Mouse (Mus musculus): ENCODE measurements around the gene Mmp19.

The Mmp19 gene

GRCm38 (mm10) chr10:128790398-128791124, at the start of gene Mmp19:
Mmp19 (plus strand) TSS chr10:128790910.
- peak in 1 of 2 experiments; percentile 50 for DNase-seq (ENCODE audit: low spot score in 2 of 2)

- DNase-seq (ENCODE audit: low spot score in 2 of 2): no peak
Measured at GRCm38 (mm10) chr10:128742616-128743015, 48.1 kb upstream of the Mmp19 start.

GRCm38 (mm10) chr10:128743235-128743634, 47.5 kb upstream of the Mmp19 start:
- peak; percentile 13 to 27 for DNase-seq (ENCODE audit: low spot score in 2 of 2)

GRCm38 (mm10) chr10:128743791-128744191, 46.9 kb upstream of the Mmp19 start:
- DNase-seq (ENCODE audit: low spot score in 2 of 2): peak; percentile 74 to 75

- DNase-seq (ENCODE audit: low spot score in 2 of 2): no peak
Measured at GRCm38 (mm10) chr10:128744211-128744610, 46.5 kb upstream of the Mmp19 start.

GRCm38 (mm10) chr10:128744680-128745601, 45.8 kb upstream of the Mmp19 start, which contains the start of gene Dgka:
Dgka (minus strand) TSS chr10:128744855.
- peak; percentile 13 to 21 for DNase-seq (ENCODE audit: low spot score in 2 of 2)

GRCm38 (mm10) chr10:128745946-128746613, 44.6 kb upstream of the Mmp19 start:
- DNase-seq (ENCODE audit: low spot score in 2 of 2): peak; percentile 37 to 72

- no peak for DNase-seq (ENCODE audit: low spot score in 2 of 2)
Measured at GRCm38 (mm10) chr10:128746972-128747645, 43.6 kb upstream of the Mmp19 start.

- DNase-seq (ENCODE audit: low spot score in 2 of 2): peak; percentile 85 to 89
Measured at GRCm38 (mm10) chr10:128747646-128748251, 43.0 kb upstream of the Mmp19 start, which contains the start of gene Pym1. Pym1 (plus strand) TSS chr10:128747889.

GRCm38 (mm10) chr10:128748252-128748864, 42.4 kb upstream of the Mmp19 start:
- DNase-seq (ENCODE audit: low spot score in 2 of 2): peak; percentile 74 to 78

GRCm38 (mm10) chr10:128772895-128773294, 17.8 kb upstream of the Mmp19 start:
- DNase-seq (ENCODE audit: low spot score in 2 of 2): no peak

GRCm38 (mm10) chr10:128773685-128774084, 17.0 kb upstream of the Mmp19 start:
- DNase-seq (ENCODE audit: low spot score in 2 of 2): no peak

GRCm38 (mm10) chr10:128778441-128778840, 12.3 kb upstream of the Mmp19 start:
- no peak for DNase-seq (ENCODE audit: low spot score in 2 of 2)

- peak; percentile 93 to 94 for DNase-seq (ENCODE audit: low spot score in 2 of 2)
Measured at GRCm38 (mm10) chr10:128779011-128779795, 11.5 kb upstream of the Mmp19 start.

GRCm38 (mm10) chr10:128780200-128780599, 10.5 kb upstream of the Mmp19 start:
- no peak for DNase-seq (ENCODE audit: low spot score in 2 of 2)

- no peak for DNase-seq (ENCODE audit: low spot score in 2 of 2)
Measured at GRCm38 (mm10) chr10:128792041-128792440, 1.3 kb downstream of the Mmp19 start.

GRCm38 (mm10) chr10:128793258-128793657, 2.5 kb downstream of the Mmp19 start:
- DNase-seq (ENCODE audit: low spot score in 2 of 2): no peak

- no peak for DNase-seq (ENCODE audit: low spot score in 2 of 2)
Measured at GRCm38 (mm10) chr10:128794391-128794790, 3.7 kb downstream of the Mmp19 start.

- DNase-seq (ENCODE audit: low spot score in 2 of 2): no peak
Measured at GRCm38 (mm10) chr10:128795581-128795980, 4.9 kb downstream of the Mmp19 start.

- no peak for DNase-seq (ENCODE audit: low spot score in 2 of 2)
Measured at GRCm38 (mm10) chr10:128798676-128799075, 8.0 kb downstream of the Mmp19 start.

All from heart, adult 9 months (tissue).